Mouse (Mus musculus) olfactory bulb, adult 2 months (tissue): ENCODE measurements around the gene Arl4a.

Source experiments
- CTCF ChIP-seq: fragments of 200-500 bp; IDR thresholded peaks from 2 replicates; pipeline ENCODE4 v1.5.1; 2012; ENCODE audit warnings: low read depth, mild to moderate bottlenecking, low read length, moderate library complexity; ENCODE audit not compliant: insufficient read depth
- POLR2A ChIP-seq: fragments of 200-500 bp; IDR thresholded peaks from 2 replicates; pipeline ENCODE4 v1.6.1; 2012; ENCODE audit warnings: mild to moderate bottlenecking, low read depth, low read length, moderate library complexity; ENCODE audit not compliant: insufficient read depth

DNA sequence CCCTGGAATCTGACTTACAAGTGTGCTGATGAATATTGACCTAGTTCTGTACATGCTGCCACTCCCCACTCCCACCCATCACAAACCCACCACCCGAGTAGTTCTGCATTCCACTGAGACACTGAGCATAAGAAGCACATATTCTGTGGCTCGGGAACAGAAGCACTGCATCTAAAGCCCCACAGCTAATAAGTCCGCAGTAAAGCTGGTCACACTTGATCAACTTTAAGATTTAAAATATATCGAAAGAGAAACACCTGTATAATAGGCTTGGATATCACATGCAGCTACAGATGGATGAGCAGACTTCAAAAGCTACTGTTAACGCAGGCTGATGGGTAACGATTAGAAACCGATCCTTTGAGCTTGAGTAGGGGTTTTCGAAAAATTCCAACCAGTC is 78.7 kb downstream of the Arl4a start:
- TF ChIP-seq CTCF, result no peak
- no peak for TF ChIP-seq POLR2A
